Mouse (Mus musculus) spleen, adult 2 months (tissue): Measurements from ENCODE around the gene Psat1.

Source experiments
- CTCF ChIP-seq: fragments of 200-500 bp; IDR thresholded peaks from 2 replicates; pipeline ENCODE4 v1.5.1; 2011; ENCODE audit warnings: mild to moderate bottlenecking, inconsistent platforms; ENCODE audit not compliant: insufficient read depth, insufficient read length, insufficient replicate concordance; ENCODE audit errors: extremely low read depth
- POLR2A ChIP-seq: fragments of 200-500 bp; IDR thresholded peaks from 2 replicates; pipeline ENCODE4 v1.6.1; 2011; ENCODE audit warnings: low read depth, low read length, inconsistent platforms

- TF ChIP-seq POLR2A (no peak), CTCF (no peak)
Observed at GRCm38 (mm10) chr19:15904734-15905133, 42.4 kb downstream of the Psat1 start.
